Mouse (Mus musculus): ENCODE results near the gene Rassf8.

The Rassf8 gene

DNA sequence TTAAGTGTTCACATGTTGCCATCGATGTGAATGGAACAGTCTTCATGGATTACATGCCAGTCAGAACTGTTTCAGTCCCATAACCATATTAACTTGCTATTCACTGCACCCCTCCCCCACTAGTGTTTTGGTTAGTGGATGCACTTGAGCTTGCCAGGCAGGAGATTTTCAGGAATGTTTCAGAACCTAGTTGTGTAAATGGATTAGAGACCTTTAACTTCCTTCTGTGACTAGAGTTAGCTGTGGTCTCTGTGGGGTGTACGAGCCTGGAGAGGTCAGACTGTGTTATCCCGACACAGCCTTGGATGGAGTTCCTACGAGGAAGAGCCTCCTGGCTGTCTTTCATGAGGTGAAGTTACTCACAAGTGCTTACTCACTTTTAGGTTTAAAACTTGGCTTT lies 29.7 kb downstream of the Rassf8 start:
- DNase-seq (ENCODE audit: low spot score in 2 of 2), result no peak

DNA sequence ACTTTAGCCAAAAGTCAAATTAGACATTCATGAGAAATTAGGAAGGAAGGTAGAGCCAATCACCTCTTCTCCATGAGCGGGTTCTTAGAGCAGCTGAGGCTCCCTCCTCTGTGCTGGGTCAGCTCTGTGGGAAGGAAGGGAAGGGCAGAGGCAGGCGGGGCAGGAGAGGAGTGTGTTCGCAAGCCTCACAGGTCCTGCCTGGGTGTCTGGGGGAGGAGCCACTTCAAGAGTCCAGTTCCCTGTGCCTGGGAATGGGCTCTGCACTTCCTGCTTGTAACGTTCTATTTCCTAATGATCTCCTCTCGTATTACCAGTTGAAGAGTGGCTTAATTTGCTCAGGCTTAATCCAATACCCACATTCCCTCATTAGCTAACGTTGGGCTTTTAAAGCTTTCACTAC lies 32.8 kb downstream of the Rassf8 start:
- DNase-seq (ENCODE audit: low spot score in 2 of 2), result no peak

DNA sequence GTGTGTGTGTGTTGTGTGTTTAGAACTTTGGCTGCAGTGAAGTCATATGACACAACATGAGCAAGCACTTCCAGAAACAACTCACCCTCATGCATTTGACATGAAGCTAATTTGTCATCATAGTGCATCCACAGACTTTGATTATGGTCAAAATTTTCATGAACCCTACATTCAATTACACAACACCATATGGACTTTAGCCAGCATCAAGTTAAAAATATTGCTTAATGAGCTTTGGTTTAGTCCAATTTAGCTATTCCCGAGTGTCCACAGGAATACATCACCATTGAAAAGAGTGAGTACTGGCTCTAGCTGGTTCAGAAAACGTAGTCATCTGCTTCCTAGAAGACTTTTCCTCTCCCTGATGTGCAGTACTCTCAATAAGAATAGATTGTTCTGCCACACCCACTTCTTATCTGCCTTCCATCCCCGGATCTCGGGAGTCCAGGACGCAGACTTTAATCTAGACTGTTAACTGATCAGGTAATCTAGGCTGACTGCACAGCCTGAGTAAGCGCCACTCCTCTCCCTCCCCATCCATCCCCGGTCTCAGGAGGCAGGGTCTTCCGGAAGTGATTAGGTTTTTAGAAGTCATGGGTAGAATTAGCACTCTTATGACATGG lies 33.7 kb downstream of the Rassf8 start:
- no peak for DNase-seq (ENCODE audit: low spot score in 2 of 2)

DNA sequence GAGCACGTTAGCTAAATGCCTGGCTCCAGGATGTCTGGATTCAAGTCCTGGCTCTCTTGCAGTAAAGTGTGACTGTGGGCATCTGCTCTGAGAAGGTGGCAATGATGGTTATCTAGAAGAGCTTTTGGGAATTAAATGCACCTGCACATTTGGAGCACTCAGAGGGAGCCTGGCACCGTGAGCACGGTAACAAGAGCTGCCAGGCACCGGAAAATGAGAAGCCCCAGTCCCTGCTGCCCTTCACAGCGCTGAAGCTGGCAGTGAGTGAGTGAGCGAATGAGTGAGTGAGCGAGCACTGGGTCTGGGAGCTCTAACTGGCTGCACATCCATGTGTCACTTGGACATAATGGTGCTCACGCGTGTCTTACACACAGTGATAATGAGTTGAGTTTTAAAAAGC lies 34.7 kb downstream of the Rassf8 start:
- no peak for DNase-seq (ENCODE audit: low spot score in 2 of 2)

DNA sequence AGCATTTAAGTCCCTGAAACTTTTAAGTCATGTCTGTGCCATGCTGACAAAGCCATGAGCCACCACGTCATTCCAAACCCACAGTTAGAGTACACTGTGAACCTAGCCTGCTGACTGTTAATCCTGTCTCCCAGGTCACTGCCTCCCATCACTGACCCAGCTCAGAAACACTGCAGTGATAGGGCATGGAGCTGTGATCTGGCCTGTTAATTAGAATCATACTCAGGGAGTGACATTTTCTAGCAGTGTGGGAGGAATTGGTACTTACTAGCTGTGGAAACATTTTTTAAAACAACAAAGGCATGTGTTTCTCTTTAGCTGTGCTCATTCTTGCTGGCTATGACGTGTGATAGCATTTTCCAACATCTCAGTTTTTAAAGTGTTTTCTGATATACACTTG lies 35.4 kb downstream of the Rassf8 start:
- no peak for DNase-seq (ENCODE audit: low spot score in 2 of 2)

DNA sequence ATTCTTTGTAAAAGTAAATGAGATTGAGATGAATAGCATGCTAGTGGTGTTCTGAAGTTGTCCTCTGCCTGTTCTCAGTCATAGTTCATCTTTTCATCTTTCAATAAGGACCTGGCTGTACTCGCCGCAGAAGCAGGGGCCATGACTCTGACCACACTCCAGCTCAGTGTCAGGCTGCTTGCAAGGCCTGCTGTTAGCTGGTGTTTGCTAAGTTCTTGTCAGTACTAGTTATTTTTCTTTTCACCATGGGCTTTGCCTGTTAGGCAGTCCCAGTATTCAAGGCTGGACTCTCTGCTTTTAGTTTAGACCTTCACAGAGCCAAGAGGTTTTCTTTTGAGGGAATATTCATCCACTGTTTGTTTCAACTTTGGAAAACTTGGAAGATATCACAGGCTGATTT lies 40.8 kb downstream of the Rassf8 start:
- no peak for DNase-seq (ENCODE audit: low spot score in 2 of 2)

DNA sequence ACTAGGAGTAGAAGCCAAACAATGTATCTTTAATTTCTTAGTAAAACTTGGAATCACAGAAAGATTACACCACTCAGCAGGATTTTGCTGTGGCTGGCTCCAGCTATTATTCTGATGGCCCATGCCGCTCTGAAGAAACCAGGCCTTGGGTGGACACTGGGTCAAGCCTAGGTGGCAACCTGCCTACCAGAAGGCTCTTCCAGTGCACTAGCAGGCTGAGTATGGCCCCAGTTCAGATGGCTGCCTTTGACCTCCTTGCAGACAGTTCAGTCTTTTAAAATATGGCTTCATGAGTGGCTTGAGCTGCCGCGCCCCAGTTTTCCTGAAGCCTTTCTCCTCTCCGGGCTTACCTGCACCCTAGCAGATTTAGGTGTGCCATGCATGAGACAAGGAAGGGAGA lies 43.2 kb downstream of the Rassf8 start:
- DNase-seq (ENCODE audit: low spot score in 2 of 2), result no peak

DNA sequence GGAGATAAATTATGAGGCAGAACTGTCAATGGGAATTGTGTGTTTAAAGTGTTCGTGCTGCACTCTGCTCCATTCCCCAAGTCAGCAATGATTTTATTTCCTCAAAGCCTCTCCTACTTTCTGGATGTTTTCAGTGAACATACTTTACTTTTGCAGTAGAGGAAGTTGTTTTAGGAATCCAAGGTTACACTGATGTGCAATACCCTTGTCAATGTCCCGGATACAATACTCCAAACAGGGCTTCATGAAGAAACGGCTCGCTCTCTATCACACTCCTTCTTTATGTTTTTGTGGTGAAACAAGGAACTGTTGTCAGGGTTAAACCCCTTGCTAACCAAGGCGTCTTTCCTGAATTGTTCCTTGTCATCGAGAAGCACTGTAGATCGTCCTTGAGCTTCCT lies 45.8 kb downstream of the Rassf8 start:
- DNase-seq (ENCODE audit: low spot score in 2 of 2), result no peak

DNA sequence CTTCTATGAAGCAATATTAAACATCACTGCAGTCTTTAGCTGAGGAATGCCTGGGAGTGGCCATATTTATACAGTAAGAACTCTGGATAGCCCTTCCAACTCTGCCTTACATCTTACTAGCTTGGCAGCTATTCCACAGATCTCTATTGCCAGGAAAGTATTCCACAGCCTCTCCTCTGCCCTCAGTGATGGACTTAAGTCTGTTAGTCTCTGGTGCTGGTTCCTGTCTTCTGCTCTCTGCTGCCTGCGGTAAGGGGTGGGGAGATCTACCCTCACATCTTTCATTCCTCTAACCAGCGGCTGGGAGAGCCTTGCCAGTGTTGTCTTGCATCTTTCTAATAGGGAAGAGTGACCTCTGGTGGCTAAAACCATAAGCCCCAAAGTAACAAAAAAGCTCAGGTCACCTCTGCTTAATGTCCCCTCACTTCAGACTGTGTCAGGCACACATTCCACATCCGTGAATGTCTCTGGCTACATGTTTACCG lies 46.6 kb downstream of the Rassf8 start:
- DNase-seq (ENCODE audit: low spot score in 2 of 2), result peak in 1 of 2 experiments; percentile 44

DNA sequence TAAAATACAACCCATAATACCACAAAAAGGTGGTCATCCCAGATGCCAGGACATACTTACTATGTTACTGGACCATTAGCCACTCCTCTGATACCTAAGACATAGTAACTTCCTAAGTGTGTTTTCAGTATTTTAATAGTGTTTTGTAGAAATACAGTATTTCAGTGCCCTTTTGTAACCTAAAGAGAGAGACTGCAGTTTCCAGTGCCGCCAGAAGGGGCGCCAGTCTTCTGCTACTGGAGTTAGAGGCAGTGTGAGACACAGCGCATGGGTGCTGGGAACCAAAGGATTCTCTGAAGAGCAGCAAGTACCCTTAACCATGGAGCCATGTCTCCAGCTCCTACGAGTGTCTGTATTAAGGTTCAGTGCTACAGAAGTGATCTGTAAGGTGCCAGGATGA lies 48.1 kb downstream of the Rassf8 start:
- peak in 1 of 2 experiments; percentile 38 for DNase-seq (ENCODE audit: low spot score in 2 of 2)

DNA sequence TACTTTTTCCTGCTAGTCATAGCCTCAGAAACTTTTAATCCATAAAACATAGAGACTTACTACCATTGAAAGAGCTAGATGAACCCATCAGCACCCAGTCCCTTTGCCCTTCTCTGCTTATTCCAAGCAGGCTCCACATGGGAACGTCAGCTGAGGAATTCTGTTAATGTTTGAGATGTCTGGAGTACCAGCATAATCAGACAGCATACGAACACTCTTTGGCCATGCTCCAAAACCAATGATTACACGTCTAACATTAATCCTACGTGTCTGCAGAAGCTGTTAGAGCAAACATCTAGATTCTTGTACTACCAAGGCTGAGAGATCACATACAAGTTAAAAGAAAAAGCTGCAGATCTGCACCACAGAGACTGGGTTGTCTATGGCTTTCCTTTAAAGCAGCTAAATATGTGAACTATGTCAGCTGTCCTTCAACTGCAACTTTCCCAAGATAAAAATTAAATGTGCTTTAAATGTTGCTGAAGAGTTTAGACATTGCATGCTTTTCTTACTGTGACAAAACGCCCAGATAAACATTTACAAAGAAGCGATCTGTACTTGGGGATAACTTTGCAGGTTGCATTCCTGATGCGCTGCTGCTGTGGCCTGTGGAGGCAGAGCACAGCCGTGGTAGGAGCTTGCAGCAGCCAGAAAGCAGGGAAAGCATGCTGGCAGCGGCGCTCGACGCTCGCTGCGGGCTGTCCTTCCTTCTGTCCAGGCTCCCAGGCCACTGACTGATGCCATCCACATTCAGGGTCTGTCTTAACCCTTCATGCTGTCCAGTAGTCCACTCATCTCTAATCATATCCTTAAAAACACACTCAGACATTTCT lies 49.9 kb downstream of the Rassf8 start:
- no peak for DNase-seq (ENCODE audit: low spot score in 2 of 2)

DNA sequence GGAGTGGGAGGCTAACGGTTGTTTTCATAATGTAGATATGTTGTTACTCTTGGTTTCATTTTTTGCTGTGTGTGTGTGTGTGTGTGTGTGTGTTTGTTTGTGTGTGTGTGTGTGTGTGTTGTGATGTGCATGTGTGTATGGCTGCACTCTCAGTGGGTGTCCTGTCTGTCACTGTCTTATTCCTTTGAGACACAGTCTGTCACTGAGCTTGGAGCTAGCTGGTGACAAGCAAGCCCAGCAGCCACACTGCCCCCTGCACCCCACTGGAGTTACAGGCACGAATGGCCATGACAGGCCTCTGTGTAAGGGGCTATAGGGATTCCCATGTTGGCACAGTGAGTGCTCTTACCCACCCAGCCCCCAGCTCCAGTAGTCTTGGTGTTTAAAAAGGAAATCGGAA lies 51.1 kb downstream of the Rassf8 start:
- DNase-seq (ENCODE audit: low spot score in 2 of 2), result no peak

DNA sequence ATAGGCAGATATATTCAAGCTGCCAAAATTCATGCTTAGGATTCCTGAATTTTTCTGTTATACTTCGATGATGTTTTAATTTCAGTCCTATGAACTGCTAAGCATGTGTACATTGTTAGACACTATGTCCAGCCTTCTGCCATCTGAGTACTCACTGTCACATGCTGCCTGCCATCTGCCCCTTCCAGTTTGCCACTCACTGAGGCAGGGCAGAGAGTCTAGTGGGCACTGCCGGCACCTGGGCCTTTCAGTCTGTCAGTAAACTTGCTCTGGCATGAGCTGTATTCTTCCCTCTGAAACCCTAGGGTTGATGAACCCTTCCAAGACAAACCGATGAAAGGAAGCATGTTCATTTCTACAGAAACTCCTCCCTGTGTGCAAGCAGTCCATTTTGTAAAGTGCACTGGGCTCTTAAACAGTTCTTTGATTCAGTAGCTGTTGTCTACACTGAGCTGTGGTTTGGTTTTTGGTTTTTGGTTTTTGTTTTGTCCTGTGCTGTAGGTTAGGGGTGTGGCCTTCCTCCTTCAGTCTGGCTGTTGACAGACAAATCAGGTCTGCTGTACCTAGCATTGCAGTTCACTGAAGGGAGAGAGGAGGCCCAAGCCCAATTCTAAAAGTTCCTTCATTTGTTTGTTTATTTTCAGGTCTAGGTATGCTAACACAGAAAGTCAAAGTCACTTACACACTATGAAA lies 55.4 kb downstream of the Rassf8 start:
- DNase-seq (ENCODE audit: low spot score in 2 of 2), result no peak

DNA sequence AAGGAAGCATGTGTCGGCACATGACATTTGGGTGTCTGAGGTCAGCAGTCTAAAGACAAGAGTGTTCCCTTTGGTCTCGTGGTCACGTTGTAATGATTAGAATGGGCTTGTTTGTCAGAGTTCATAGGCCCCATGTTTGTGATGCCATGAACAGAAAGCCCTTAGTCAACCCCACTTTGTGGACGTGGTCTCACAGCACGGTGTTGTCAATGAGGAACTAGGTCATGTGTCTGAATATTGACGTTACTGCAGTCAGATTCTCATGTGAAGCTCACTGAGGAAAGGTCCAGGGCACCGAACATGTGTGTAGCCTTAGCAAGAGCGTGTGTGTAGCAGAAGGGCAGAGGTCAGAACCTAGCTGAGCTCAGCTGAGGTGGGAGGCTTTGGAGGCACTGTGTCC lies 56.3 kb downstream of the Rassf8 start:
- DNase-seq (ENCODE audit: low spot score in 2 of 2), result no peak

DNA sequence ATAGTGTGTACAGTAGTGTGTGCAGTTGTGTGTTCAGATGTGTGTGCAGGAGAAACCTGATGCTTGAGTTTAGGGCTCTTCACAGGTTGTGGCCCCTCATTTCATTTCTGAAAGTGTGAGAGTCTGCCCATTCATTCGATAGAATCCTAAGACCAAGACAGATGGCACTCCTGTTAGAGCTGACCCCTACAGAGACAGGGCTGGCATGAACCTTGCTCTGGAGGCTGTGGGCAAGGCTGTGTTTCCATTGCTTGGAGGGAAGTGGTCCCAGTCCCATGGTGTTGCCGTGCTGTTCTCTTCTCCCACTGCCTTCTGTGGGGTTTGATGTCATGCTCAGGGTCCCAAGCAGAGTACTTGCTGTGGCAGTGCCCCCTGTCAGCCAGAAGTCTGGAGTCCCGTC lies 57.7 kb downstream of the Rassf8 start:
- no peak for DNase-seq (ENCODE audit: low spot score in 2 of 2)

DNA sequence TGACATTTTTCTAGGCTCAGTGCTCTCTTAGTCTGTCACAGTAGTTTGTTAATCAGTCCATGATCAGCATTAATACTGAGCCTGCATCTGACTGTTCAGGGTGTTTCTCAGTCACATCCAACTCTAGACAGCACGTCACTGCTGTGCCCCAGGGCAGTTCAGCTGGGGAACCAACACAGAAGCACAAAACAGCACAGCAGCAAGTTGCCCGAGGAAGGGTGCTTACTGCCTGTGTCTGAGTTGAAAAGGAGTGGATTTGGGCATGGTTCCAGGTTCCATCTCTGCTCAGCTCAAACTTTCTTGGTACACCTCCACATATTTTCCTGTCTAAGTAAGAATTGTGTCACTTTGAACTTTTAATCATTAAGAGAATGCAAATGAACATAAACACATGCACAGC lies 60.2 kb downstream of the Rassf8 start:
- DNase-seq (ENCODE audit: low spot score in 2 of 2), result no peak

DNA sequence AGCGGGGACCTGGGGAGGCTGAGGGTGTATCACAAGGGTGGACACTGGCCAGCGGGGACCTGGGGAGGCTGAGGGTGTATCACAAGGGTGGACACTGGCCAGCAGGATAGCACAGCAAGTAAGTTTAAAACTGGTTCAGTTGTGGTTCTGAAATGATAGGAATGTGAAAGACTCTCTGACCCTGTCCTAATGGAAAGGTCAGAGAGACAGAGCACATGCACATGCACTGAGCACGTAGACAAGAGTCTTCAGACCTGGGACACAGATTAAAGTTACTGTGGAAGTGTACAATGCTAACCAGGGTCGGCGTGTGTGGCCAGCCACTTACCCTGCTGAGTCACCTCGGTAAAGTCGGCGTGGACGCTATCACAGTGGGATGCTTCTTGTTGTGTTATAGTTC lies 61.4 kb downstream of the Rassf8 start:
- DNase-seq (ENCODE audit: low spot score in 2 of 2), result no peak

DNA sequence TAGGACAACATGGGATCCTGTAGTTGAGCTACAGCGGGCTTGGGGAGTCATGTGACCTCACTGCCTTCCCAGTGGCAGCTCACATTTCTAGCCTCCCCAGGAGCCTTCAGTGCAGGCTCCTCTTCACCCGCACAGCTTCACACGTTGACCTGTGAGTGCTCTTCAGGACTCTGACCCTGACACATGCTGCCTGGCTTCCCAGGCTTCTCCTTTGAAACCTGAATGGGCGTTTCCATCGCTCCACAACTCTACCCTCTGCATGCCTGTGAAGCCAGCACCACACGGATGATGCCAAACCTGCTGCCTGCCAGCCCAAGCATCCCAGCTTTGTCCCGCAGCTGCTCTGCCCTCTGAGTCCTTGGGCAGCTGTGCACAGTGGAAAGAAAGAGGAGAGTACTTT lies 63.0 kb downstream of the Rassf8 start:
- DNase-seq (ENCODE audit: low spot score in 2 of 2), result no peak

DNA sequence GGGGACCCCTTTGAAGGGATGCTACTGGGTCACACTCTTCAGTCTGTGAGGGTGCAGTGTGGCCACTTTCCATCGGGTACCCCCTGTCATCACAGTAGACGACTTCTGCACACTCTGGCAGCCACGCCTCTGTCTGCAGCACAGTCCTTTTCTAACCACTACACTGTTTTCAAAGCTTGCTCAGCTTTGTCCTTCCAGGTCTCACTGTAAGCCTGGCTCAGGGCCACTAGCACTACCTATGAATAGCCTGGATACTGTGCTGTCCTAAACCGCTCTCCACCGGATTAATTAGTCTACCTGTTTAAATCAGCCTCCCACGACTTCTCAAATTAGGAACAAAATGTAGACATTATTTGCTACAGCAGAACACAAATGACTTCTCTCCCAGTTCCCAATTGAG lies 63.5 kb downstream of the Rassf8 start:
- DNase-seq (ENCODE audit: low spot score in 2 of 2), result no peak

DNA sequence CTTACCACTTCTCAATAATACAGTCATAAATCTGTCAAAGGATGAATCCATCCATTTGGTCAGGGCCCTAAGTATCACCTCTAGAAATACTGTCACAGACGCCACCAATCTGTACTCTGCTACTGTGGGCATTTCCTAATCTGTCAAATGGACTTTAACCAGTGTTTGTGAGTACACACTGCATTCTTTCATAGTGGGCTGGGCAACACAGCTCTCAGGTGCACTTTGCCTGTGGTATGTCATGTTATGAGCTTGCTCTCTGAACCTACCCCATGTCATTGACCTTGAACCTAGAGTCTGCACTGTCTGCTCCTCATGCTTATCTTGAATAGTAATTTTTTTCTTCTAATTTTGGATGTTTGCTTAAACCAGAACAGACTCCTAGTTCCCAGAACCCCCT lies 64.6 kb downstream of the Rassf8 start:
- DNase-seq (ENCODE audit: low spot score in 2 of 2), result no peak

DNA sequence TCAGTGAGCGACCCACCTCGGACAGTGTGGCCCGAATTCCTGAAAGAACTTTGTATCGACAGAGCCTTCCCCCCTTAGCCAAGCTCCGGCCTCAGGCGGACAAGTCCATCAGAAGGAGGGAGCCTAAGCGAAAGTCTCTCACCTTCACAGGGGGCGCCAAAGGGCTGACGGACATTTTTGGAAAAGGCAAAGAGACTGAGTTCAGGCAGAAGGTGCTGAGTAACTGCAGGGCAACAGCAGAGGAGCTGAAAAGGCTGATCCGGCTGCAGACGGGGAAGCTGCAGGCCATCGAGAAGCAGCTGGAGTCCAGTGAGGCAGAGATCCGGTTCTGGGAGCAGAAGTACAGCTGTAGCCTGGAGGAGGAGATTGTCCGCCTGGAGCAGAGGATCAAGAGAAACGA lies 68.7 kb downstream of the Rassf8 start:
- DNase-seq (ENCODE audit: low spot score in 2 of 2), result no peak

DNA sequence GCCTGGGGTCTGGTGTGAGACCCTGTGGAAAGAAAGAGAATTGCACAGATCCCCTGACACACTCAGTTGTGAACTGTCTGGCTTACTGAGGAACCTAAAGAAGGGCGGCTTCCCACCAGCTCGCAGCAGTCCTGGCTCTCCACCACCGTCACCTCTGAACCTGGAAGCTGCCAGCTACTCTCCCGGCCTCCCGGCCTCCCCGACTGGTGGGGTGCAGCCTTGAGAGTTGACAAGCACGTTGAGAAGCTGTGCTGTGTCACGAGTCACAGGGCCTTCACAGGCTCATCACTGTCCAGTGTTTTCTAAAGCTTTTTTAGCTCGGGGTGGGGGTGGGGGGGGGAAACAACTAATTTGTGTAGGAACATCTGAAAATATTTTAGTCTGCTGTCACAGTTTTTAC lies 72.6 kb downstream of the Rassf8 start:
- DNase-seq (ENCODE audit: low spot score in 2 of 2), result no peak

DNA sequence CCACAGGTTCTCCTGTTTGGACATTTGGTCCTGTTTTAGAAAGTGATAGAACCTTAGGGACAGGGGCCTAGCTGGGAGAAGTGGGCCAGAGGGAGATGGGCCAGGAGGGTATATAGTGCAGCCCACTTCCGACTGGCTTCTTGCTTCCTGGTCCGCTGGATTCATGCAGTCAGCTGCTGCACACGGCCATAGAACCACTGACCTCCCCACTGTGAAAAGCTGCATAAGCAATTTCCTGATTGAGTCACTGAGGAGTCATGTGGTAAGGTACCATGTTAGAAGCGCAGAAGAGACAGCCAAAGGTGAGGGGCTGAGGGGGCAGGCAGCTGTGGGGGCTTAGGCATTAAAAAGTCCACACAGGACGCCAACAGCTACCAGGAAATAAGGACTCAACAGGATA lies 75.7 kb downstream of the Rassf8 start:
- DNase-seq (ENCODE audit: low spot score in 2 of 2), result no peak
